Mouse (Mus musculus) lung, postnatal 0 days (tissue): ENCODE data around the gene Pacrg.
A peak's percentile ranks its signal among the peaks of the same experiment; 100 is the strongest.

Experiments used
- CTCF ChIP-seq: IDR thresholded peaks from 2 replicates; pipeline ENCODE4 v1.5.1; 2016; ENCODE audit warnings: antibody characterized with exemption, mild to moderate bottlenecking
- EP300 ChIP-seq: IDR thresholded peaks from 2 replicates; pipeline ENCODE4 v1.6.1; 2016; ENCODE audit warnings: antibody characterized with exemption, mild to moderate bottlenecking, control low read depth

DNA sequence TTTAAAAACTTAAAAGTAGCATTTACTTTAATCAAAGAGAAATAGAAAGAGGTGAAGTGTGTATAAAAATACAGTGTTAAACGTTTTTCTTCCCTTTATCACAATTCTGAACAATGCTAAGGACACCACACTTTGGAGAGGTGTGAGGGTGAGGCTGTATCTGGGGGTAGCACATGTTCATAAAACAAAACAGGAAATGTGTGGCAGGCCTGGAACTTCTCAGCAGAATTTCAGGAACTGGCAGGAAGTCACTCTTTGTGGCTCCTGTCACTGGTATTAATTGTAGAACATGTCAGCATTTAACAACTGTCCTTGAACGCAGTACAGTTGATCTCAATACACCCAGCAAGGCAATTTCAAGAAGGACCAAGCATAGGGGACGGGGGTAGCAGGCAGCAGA is 234.0 kb downstream of the Pacrg start:
- no peak for TF ChIP-seq CTCF
- peak; percentile 68 for TF ChIP-seq EP300
